Mouse (Mus musculus) retina, embryonic 14.5 days (tissue): ENCODE data around the gene Vmn2r84.
"Not testable (repeated sequence)": the region's sequence is repeated elsewhere in the genome, so short reads cannot be mapped to it uniquely, and the experiment has no call there.

Experiments
- DNase-seq: peaks from one replicate; pipeline ENCODE4 v3.0.0-alpha.2; 2015; ENCODE audit warnings: low spot score

Vmn2r84 gene

DNA sequence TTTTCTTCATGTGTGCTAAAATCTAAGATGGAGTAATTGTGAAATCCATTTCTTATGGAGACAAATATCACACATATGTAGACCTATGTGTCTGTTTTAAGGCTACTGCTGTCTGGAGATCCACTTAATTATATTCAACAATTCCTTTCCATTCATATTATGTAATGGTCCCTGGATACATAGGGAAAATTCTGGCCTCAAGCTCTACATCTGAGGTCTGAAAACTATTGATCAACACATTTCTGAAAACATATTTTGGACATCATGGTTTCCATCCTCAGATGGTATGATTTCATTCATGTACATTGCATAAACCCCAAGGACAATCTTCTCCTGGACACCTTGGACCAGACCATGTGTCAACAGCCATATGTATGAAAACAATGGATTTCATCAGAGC is at the start of gene Vmn2r84:
Vmn2r84 (minus strand) TSS at position 101 of the 400 bp plus-strand sequence.
- DNase-seq: no peak

DNA sequence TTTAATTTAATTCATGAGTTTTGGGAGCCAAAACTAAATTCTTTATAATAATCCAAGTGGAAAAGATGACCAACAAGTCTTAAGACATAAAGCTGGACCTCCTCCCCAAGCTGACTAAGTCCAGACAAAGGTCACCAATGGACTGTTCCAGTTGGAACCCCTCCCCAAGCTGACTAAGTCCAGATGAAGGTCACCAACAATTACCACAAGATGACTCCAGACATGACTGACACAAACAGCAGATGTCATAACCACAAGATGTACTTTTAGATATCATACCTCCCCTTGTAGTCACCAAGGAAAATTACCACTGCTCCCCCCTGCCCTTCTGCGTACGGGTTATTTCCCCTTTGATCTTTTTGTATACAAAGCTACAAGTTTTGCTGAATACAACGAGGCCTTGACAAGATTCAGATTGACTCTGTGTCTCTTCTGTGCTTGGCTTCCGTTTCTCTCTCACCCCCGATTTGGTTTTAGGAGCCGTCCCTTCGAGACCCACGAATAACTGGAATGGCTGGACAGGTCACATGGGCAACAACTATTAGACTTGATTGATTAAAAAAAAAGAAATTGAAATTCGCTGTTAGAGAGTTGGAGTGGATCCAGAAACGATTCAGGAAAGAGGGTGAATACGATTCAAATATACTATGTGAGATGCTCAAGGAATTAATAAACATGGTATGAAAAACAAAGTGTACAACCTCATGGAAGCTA is 40.2 kb upstream of the Vmn2r84 start:
- not testable (repeated sequence) for DNase-seq

DNA sequence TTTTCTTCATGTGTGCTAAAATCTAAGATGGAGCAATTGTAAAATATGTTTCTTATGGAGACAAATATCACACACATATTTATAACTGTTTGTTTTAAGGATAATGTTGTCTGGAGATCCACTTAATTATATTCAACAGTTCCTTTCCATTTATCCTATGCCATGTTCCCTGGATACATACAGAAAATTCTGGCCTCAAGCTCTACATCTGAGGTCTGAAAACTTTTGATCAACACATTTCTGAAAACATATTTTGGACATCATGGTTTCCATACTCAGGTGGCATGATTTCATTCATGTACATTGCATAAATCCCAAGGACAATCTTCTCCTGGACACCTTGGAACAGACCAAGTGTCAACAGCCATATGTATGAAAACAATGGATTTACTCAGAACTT is 35.5 kb upstream of the Vmn2r84 start, which contains the start of gene Vmn2r85:
Vmn2r85 (minus strand) TSS at position 101 of the 400 bp plus-strand sequence.
- not testable (repeated sequence) for DNase-seq

DNA sequence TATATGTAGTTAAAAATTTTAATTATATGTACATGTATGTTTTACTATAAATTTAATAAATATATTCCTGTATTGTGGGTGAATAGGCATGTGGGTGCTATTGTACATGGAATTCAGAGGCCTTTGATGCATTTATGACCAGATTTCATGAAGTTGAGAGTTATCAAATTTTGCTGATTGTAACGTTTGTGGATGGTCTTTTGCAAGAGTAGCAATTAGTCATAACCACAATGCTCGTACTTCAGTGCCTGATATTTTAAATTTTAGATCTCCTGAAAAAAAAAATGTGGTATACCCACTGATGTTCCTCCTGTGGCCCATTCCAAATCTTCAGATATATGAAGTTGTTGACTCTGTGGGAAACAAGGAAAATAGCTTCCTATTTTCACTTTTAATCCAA is 28.2 kb upstream of the Vmn2r84 start:
- not testable (repeated sequence) for DNase-seq

DNA sequence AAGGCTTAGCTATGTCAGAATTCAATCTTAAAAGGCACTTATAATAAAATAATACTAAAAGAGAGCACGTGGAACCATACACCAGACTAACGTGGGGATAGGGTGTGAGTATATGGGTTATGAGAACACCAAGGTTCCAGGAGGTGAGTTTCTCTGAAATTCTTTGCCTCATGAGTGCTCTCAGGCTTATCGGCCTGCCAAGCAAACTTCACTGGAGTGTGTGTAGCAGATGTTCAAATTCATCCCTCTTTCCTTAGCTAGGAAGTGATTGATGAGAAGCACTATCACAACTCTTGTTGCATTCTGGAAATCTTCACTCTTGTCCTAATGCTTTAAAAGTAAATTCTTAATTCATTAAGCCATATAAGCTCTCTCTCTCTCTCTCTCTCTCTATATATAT is 26.3 kb upstream of the Vmn2r84 start:
- no peak for DNase-seq

DNA sequence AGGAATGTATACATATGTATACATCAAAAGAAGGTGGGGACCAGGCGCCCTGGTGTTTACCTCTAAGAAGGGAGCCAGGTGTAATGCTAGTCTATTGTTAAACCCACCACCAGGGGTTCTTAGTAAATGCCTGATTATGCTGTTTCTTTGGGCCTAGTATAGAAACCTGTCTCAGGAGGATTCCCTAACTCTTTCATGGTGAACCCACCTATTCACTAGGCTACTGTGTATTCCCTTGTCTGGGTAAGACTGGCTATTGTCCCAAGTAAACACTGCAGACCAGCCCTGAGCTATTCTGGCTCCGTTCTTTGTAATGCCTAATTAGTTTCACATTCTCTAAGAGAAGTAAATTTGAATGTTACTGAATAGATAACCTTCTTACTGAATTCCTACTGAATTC is 25.8 kb upstream of the Vmn2r84 start:
- DNase-seq: not testable (repeated sequence)

DNA sequence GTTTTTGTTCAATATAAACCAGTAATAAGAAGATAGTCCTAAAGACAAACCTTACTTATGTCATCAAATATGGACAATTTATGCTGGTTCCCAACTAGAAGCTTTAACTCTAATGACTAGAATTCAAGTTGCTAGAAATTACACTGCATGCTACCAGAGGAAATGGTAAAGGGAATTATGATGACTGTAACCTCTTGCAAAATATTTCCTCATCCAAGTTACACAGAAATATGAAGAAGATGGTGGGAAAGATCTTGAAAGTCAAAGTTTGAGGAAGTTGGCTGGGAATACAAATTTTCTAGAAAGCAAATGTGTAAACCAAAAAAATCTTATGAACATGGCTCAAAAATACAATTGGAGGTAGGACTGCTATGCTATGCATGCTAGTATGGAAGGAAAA is 22.2 kb upstream of the Vmn2r84 start:
- DNase-seq: not testable (repeated sequence)

DNA sequence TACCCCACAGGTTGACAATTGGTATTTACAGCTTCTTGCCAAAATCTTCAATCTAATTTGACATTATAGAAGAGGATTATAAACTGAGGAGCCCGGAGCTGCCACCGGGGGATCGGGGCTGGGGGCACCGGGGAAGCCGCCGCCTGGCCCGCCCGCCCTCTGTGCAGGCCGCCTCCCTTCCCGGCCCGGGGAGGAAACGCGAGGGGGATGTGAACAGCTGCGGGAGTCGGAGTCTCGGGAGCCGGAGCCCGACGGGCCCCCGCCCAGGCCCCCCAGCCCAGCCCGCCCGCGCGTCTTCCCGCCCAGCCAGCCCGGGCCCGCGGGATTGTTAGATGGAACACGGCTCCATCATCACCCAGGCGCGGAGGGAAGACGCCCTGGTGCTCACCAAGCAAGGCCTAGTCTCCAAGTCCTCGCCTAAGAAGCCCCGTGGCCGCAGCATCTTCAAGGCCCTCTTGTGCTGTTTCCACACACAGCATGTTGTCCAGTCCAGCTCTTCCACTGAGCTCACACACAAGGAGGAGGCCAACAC is 18.1 kb upstream of the Vmn2r84 start:
- not testable (repeated sequence) for DNase-seq

DNA sequence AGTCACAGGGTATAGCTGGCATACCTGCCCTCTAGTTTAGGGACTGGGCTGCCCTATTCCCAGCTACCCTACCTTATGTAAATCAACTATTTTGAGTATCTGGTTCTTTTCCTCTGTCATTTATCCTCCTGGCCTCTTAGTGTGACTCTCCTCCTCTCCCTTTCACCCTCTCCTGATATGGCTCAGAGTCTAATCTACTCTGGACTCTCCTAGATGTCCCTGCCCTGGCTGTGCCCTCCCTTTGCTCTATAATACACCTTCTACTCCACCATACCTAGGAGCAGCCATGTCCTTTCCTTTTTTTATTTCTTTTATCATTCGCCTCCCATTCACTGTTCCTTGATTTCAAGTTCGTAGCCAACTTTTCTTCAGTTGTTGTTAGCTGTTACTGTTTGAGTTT is 19.0 kb downstream of the Vmn2r84 start:
- DNase-seq: no peak

DNA sequence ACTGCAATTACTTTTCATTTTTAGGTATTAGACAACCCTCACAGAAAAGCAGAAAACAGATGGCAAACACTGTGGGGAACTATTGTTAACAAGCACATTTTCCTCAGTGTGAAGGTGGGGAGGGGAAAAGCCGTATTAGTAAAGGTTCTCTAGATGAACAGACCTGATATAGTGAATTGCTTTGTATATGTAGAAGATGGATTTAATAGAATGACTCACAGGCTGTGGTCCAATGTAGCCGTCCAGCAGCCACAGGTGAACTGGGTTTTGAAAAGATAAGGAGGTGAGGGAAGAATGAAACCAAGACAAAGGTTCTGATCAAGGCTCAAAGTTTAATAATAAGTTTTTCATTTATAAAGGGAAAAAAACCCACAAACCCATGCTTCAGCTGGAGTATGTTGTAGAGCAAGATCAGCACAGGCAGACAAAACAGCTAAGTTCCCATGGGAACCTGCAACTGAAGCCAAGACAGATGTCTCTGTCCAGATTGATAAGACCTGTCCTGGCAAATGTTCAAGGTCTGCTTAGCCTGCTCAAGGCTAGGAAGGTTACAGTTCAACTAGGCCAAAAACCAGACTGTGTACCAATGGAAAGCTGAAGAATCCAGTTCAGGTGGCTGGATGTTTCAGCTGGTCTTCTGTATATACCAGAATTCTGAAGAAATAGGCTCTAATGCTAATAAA is 21.5 kb downstream of the Vmn2r84 start:
- no peak for DNase-seq

DNA sequence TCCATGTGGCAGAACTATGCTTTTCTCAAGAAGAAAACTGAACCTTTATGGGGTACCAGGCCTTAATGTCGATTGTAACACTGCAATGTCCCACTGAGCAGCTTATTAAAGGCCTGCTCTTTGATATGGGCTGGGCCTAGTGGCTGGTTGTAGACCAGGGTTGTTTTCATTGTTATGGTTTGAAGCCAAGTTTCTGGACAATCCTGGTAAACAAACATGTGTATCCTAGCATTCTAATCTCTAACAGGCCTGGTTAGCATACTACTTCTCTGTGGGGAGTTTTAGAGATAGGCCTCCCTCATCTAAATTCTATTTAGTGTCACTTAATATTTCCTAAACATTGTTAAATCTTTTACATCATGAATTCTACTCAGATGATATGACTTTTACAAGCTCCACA is 22.5 kb downstream of the Vmn2r84 start:
- DNase-seq: no peak

DNA sequence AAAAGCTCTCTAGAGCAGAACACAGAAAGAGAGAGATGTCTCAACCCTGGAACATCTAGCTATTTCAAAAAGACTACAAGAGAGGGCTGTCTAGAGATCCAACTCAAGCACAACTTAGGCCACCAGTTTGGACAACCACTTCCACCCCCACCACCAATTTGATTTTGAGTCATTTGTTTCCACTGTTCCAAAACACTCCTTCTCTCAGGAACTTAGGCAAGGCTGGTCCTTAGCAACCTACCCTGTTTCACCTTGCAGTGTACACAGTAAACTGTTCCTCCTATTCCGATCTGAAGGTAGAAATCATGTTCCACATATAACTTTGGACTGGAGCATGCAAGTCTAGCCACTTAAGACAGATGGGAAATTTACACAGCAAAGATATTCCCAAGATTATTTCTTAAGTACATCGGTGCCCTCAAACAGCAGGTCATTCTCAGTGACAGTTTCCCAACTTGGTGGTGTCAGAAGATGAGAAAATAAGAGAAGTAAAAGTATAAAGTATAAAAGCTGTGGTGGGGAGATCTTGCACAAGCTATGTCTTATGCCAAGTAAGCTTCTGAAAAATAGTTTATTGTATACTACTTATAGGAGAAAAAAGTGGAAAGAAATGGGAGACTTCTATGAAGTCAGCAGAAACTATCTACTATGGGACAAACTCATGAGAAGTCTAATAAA is 24.0 kb downstream of the Vmn2r84 start:
- DNase-seq: no peak

DNA sequence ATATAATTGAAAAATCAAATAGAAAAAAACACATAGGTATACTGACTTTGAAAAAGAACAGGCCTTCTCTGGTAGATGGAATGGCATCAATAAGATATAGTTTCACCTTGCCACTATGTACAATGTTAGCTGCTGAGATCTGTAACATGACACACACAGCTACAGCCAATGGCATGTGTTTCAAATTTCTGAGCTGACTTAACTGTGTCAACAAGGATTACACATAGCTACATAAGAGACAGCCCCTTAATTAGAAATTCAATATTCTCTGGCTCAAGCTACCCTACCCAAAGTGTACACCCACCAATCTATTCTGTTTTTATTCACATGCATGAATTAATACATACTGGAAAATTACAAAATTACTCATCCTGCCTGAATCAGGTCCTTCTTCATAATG is 25.7 kb downstream of the Vmn2r84 start:
- no peak for DNase-seq

DNA sequence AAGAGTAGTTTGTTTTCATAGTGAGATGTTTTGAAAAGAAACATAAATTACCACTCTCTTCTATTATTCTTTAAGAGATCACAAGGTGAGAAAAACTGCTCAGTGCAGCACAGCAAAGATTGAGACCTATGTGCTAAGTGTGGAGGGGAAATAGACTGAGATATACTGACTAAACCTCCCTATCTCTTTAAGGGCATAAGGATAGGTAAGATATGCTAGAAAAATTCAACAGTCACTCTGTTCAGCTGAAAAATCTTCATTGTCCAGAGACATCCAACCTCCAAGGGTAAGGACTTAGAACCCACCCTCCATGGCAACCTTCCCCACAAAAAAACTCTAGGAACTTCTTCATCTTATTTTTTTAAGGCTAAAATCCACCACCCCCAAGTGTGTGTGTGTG is 29.4 kb downstream of the Vmn2r84 start:
- DNase-seq: no peak

DNA sequence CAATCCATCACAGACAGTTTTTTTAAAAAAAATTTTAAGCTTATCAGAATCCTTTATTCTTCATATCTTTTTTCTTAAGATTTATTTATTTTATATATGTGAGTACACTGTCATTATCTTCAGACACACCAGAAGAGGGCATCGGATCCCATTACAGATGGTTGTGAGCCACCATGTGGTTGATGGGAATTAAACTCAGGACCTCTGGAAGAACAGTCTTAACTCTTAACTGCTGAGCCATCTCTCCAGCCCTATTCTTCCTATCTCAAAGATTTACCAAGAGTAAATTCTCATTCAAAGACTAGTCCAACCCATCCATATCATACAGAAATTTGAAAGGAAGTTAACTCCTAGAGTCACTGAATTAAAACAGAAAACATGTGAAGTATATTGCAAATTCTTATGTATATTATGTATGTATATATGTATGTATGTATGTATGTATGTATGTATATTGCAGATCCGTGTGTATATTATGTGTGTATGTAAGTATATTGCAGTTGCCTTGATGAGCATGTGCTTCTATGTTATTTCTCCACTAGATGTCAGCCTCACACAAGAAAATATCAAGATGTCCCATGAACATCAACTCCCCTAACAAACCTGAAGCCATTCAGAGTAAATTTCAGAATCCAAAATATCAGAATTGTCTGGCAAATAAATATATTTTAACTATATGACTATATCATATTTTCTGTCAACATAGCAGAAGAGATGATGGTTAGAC is 30.5 kb downstream of the Vmn2r84 start:
- peak; percentile 73 for DNase-seq

DNA sequence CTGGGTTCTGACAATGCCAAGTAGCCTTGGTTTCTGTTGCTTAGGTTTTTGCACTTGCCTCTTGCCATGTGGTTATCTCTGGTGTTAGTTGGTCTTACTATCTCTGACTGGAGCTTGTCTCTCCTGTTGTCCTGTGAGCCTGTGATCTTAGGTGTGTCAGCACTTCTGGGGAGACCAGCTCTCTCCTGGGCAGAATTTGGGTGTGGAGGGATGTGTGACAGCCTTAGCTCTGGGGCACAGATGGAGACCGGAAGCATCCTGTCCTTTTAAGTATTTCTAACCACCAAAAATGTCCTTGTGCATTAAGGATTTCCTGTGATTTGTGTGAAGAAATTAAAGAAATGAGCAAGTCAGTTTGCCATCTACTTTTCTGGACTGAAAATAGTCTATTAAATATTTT is 50.1 kb downstream of the Vmn2r84 start:
- DNase-seq: no peak

DNA sequence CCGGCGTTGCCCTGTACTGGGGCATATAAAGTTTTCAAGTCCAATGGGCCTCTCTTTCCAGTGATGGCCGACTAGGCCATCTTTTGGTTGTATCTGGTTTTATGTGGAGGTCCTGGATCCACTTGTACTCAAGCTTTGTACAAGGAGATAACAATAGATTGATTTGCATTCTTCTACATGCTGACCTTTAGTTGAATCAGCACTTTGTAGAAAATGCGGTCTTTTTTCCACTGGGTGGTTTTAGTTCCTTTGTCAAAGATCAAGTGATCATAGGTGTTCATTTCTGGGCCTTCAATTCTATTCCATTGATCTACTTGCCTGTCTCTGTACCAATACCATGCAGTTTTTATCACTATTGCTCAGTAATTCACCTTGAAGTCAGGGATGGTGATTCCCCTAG is 54.1 kb downstream of the Vmn2r84 start:
- DNase-seq: not testable (repeated sequence)

DNA sequence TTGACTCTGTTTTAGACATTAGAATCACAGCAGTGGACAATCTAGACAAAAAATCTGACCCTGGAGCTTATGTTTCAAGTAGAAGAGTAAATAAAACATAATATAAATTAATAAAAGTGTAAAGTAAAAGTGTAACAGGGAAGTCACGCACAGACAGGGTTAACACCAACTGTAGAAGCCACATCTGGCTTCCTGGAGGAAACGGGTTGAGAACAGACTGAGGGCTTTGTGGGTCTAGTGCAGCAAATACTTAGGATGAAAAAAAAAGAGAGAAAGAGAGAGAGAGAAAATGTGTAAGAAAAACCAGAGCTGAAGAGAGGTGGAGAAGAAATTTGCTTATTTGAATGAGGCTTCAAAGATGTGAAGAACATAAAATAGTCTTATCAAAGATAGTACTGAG is 56.6 kb downstream of the Vmn2r84 start:
- DNase-seq: no peak

DNA sequence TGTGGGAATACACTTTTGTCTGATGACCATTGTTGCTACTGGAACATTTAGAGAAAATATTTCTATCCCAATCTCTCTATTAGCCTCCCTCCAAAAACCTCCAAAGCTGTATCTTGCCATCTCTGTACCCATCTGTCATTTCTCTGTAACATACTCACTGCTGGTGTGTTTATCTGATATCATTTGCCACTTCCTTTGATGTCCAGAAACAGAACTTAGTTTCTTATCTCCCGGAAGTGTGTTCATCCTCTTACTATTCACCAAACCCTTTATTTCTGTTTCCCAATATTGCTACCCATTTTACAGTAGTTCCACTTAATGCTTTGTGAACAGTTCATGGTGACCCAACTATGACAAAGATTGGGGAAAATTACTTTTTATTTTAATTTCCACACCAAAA is 57.7 kb downstream of the Vmn2r84 start:
- DNase-seq: no peak

DNA sequence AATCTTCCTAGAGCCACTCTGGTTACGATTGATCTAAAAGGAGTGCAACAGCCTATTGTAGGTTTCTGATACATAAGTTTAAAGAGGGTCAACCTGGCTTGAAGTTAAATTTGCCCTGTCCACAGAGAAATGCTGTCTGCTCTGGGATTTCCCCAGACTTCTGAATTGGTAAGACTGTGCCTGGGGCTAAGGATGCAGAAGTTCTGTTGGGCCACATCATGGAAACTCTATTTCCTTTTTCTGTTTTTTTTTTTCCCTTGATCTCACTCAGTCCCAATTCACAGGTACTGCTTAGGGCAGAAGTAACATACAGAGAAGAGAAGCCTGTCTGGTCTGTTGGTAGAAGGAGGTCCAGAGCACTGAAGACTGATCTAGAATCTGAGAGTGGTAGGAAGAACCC is 63.4 kb downstream of the Vmn2r84 start:
- DNase-seq: no peak
